Comparison of ENCODE assay signal across 7 mouse cellular contexts in genomic region chr17:66519554-66520553, GRCm38 (mm10). TPM values are rescaled to one million over a fixed set of nuclear protein-coding genes. Genes with fewer than 3 reads are reported as not detected.
DNase-seq lines count a peak whose midpoint lies in the region; ATAC-seq lines count a peak whose summit lies in the region.

Gene Rab12 (minus strand): TSS chr17:66519729.

- peak within 1 kb of the TSS; percentile 92 for H3K4me2 ChIP-seq in intestine, embryonic 16.5 days (ENCODE audit: low read depth, low read length)
- H3K4me2 ChIP-seq in midbrain, embryonic 11.5 days: peak within 1 kb of the TSS; percentile 62

- DNase-seq in adrenal gland, adult 2 months: peak; percentile 91
- DNase-seq in embryo, embryonic 11.5 days (ENCODE audit: low read depth, low spot score): peak; percentile 77
- DNase-seq in gastrocnemius, postnatal 4 days (ENCODE audit: low spot score in 2 of 2): peak; percentile 90
- DNase-seq in left cerebral cortex, postnatal 36 days (ENCODE audit: low spot score in 2 of 2): peak; percentile 83 to 87
- peak; percentile 100 for DNase-seq in midbrain, embryonic 11.5 days (ENCODE audit: low spot score, missing footprints)
- peak; percentile 83 for DNase-seq in skeletal muscle tissue, adult 2 months (ENCODE audit: low read depth, low spot score)

- 7% methylated on average over 67 of the region's 71 CpGs for WGBS in intestine, embryonic 16.5 days
- 10% methylated on average over 67 of the region's 71 CpGs for WGBS in midbrain, embryonic 11.5 days

- no peaks in the 10 kb centered on the region for H3K36me3 ChIP-seq in intestine, embryonic 16.5 days (ENCODE audit: control insufficient read depth, insufficient read depth, low read length)
- H3K36me3 ChIP-seq in midbrain, embryonic 11.5 days (ENCODE audit: control insufficient read depth, insufficient read depth, low read length): no peaks in the 10 kb centered on the region

- ATAC-seq in intestine, embryonic 16.5 days: peak; percentile 97
- ATAC-seq in midbrain, embryonic 11.5 days (ENCODE audit: low FRiP score): peak; percentile 96

- H3K9ac ChIP-seq in intestine, embryonic 16.5 days (ENCODE audit: low read depth, low read length): peak within 1 kb of the TSS; percentile 97
- peak within 1 kb of the TSS; percentile 97 for H3K9ac ChIP-seq in midbrain, embryonic 11.5 days (ENCODE audit: low read length)

- intact Hi-C loops in left cerebral cortex, postnatal 36 days (cut with DNase I): no loop called here

- H3K4me3 ChIP-seq in intestine, embryonic 16.5 days (ENCODE audit: low read length): peak within 1 kb of the TSS; percentile 96
- H3K4me3 ChIP-seq in midbrain, embryonic 11.5 days (ENCODE audit: low read depth, low read length): peak within 1 kb of the TSS; percentile 97

- H3K27me3 ChIP-seq in intestine, embryonic 16.5 days (replicated peaks; ENCODE audit: control insufficient read depth, insufficient read depth, low read length): no peaks in the 10 kb centered on the region
- no peaks in the 10 kb centered on the region for H3K27me3 ChIP-seq in midbrain, embryonic 11.5 days (ENCODE audit: control insufficient read depth, insufficient read depth, low read length)

- H3K4me1 ChIP-seq in intestine, embryonic 16.5 days (ENCODE audit: control insufficient read depth, insufficient read depth, low read length): peaks cover 17% of the 10 kb centered on the region
- H3K4me1 ChIP-seq in midbrain, embryonic 11.5 days (ENCODE audit: control insufficient read depth, insufficient read depth, low read length): peaks cover 13% of the 10 kb centered on the region

- no peaks in the 10 kb centered on the region for H3K9me3 ChIP-seq in intestine, embryonic 16.5 days (ENCODE audit: control insufficient read depth, low read length)
- H3K9me3 ChIP-seq in midbrain, embryonic 11.5 days (ENCODE audit: control insufficient read depth, low read length): no peaks in the 10 kb centered on the region

- peak within 1 kb of the TSS; percentile 23; the same call in 1 of the 2 replicates for H3K27ac ChIP-seq in intestine, embryonic 16.5 days (ENCODE audit: low read length)
- no peak within 1 kb of the TSS for H3K27ac ChIP-seq in midbrain, embryonic 11.5 days (ENCODE audit: low read depth, low read length)

RNA-seq across cellular contexts. Expression of gene Rab12, which starts in this region (rescaled TPM):
- total RNA-seq in adrenal gland, adult 2 months (2021): 10 to 100 TPM; 89.6 to 95.0 TPM
- polyA plus RNA-seq in adrenal gland, adult 2 months (2012; rRNA removed): 40.4 and 42.8 TPM in 2 replicates
- total RNA-seq in gastrocnemius, postnatal 4 days (2021): 100 to 1,000 TPM; 119 to 128 TPM
- 5.2 and 6.1 TPM in 2 replicates for polyA plus RNA-seq in intestine, embryonic 16.5 days (2015; fragmentation: Nextera tagmentation; extraction: Ambion mirVana)
- total RNA-seq in left cerebral cortex, postnatal 36 days (2021): 100 to 1,000 TPM; 119 to 121 TPM
- polyA plus RNA-seq in midbrain, embryonic 11.5 days (2014; fragmentation: Nextera tagmentation; extraction: Ambion mirVana): 40.9 and 45.0 TPM in 2 replicates
